Mouse (Mus musculus) CH12.LX (cell line): ENCODE measurements at regions not wholly inside any gene's neighbourhood (a gene's known extent, or its start where the extent isn't known, plus 50 kb on each side); places are given as distances from the start of the nearest gene placed in this dataset.

Experiments used
- CTCF ChIP-seq, 2 experiments: IDR thresholded peaks in 1 of 2; conservative IDR thresholded peaks in 1 of 2; 2 replicates each; pipeline ENCODE4 v1.5.1; 2011 to 2012; ENCODE audit warnings: low read depth in 2 of 2, low read length in 2 of 2, improper control_type of control experiment in 1 of 2, inconsistent platforms in 1 of 2, mild to moderate bottlenecking in 1 of 2, moderate library complexity in 1 of 2
- POLR2A ChIP-seq: IDR thresholded peaks from 2 replicates; pipeline ENCODE4 v1.6.1; 2011; ENCODE audit warnings: low read depth, mild to moderate bottlenecking, improper control_type of control experiment, low read length
- ZMIZ1 ChIP-seq: IDR thresholded peaks from 2 replicates; pipeline ENCODE4 v1.6.1; 2012; ENCODE audit warnings: low read depth, mild to moderate bottlenecking, inconsistent platforms, low read length, improper control_type of control experiment

DNA sequence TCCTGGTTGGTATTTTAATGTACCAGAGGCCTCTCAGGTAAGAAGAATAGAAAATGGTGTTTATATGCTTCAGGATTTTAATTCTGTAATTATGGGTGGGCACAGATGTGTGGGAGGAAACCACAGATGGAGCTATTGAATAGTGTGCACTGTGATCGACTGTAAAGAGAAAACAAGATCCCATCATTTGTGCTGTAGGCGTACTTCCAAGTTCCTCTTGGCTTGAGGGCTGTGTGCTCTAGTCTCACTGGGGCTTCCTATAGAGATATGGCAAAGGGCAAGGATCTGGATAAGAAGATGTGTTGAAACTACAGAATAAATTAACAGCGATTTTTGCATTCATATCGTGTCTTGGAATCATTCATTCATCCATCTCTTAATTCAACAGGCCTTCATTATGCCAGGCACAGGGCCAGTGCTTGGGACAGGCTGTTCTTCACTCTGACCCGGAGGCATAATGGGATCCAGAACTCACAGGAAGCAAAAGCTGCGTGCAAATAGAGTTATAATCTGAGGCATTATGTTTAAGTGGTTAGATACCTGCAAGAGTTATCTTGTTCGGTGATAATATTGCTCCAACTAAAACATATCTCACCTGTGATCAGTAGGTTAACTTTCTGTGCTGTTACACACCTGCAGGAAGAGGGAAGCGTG is 336.7 kb downstream of the Hs3st3b1 start:
- TF ChIP-seq ZMIZ1 (no peak), POLR2A (no peak), CTCF (conservative IDR thresholded peaks at IDR 0.05 in 1 of 2, IDR thresholded peaks at IDR 0.05 in 1 of 2; ENCODE audit: low read depth in 2 of 2, low read length in 2 of 2) (no peak)
